Mouse (Mus musculus): ENCODE measurements at regions not wholly inside any gene's neighbourhood (a gene's known extent, or its start where the extent isn't known, plus 50 kb on each side); places are given as distances from the start of the nearest gene placed in this dataset.
"Not testable (repeated sequence)": the region's sequence is repeated elsewhere in the genome, so short reads cannot be mapped to it uniquely, and the experiment has no call there.

- no peak for DNase-seq (ENCODE audit: low spot score in 2 of 2)
These were observed 67.2 kb downstream of the Qdpr start for GRCm38 (mm10) chr5:45382804-45383203.

- DNase-seq (ENCODE audit: low spot score in 2 of 2) = no peak
These were observed 71.5 kb downstream of the Qdpr start for GRCm38 (mm10) chr5:45378486-45378885.

- DNase-seq (ENCODE audit: low spot score in 2 of 2) = no peak
These were observed 77.0 kb downstream of the Qdpr start for GRCm38 (mm10) chr5:45373069-45373468.

- no peak for DNase-seq (ENCODE audit: low spot score in 2 of 2)
These were observed 81.6 kb downstream of the Qdpr start for GRCm38 (mm10) chr5:45368451-45368850.

GRCm38 (mm10) chr5:45360189-45360588 is 89.8 kb downstream of the Qdpr start:
- DNase-seq (ENCODE audit: low spot score in 2 of 2) = no peak

- DNase-seq (ENCODE audit: low spot score in 2 of 2) = no peak
These were observed 109.6 kb downstream of the Qdpr start for GRCm38 (mm10) chr5:45340411-45340810.

GRCm38 (mm10) chr5:45336801-45337200 is 113.2 kb downstream of the Qdpr start:
- no peak for DNase-seq (ENCODE audit: low spot score in 2 of 2)

- not testable (repeated sequence) for DNase-seq (ENCODE audit: low spot score in 2 of 2)
These were observed 125.6 kb downstream of the Qdpr start for GRCm38 (mm10) chr5:45324468-45324867.

GRCm38 (mm10) chr5:45323500-45323899 is 126.5 kb downstream of the Qdpr start:
- DNase-seq (ENCODE audit: low spot score in 2 of 2) = no peak

GRCm38 (mm10) chr5:45318026-45318425 is 132.0 kb downstream of the Qdpr start:
- DNase-seq (ENCODE audit: low spot score in 2 of 2) = no peak

- no peak for DNase-seq (ENCODE audit: low spot score in 2 of 2)
These were observed 148.9 kb downstream of the Qdpr start for GRCm38 (mm10) chr5:45301120-45301519.

GRCm38 (mm10) chr5:45298872-45299271 is 151.2 kb downstream of the Qdpr start:
- no peak for DNase-seq (ENCODE audit: low spot score in 2 of 2)

GRCm38 (mm10) chr5:45295134-45295533 is 154.9 kb downstream of the Qdpr start:
- DNase-seq (ENCODE audit: low spot score in 2 of 2) = peak in 1 of 2 experiments; percentile 20

- no peak for DNase-seq (ENCODE audit: low spot score in 2 of 2)
These were observed 157.0 kb downstream of the Qdpr start for GRCm38 (mm10) chr5:45292833-45293546.

GRCm38 (mm10) chr5:45292383-45292782 is 157.7 kb downstream of the Qdpr start:
- peak; percentile 79 to 85 for DNase-seq (ENCODE audit: low spot score in 2 of 2)

- DNase-seq (ENCODE audit: low spot score in 2 of 2) = no peak
These were observed 158.3 kb downstream of the Qdpr start for GRCm38 (mm10) chr5:45291752-45292151.

GRCm38 (mm10) chr5:45291276-45291675 is 158.8 kb downstream of the Qdpr start:
- DNase-seq (ENCODE audit: low spot score in 2 of 2) = no peak

- no peak for DNase-seq (ENCODE audit: low spot score in 2 of 2)
These were observed 163.6 kb downstream of the Qdpr start for GRCm38 (mm10) chr5:45286454-45286853.

- DNase-seq (ENCODE audit: low spot score in 2 of 2) = peak in 1 of 2 experiments; percentile 10
These were observed 165.4 kb downstream of the Qdpr start for GRCm38 (mm10) chr5:45284680-45285079.

- DNase-seq (ENCODE audit: low spot score in 2 of 2) = no peak
These were observed 166.1 kb downstream of the Qdpr start for GRCm38 (mm10) chr5:45283908-45284415.

- no peak for DNase-seq (ENCODE audit: low spot score in 2 of 2)
These were observed 167.7 kb downstream of the Qdpr start for GRCm38 (mm10) chr5:45282207-45282930.

GRCm38 (mm10) chr5:45278571-45278970 is 171.5 kb downstream of the Qdpr start:
- DNase-seq (ENCODE audit: low spot score in 2 of 2) = peak; percentile 53 to 71

- DNase-seq (ENCODE audit: low spot score in 2 of 2) = no peak
These were observed 172.0 kb downstream of the Qdpr start for GRCm38 (mm10) chr5:45278005-45278432.

Data from heart, adult 9 months (tissue).